22 mouse cellular contexts compared by ENCODE assay signal in genomic region chr19:53190232-53190631, GRCm38 (mm10). TPM values are rescaled to one million over a fixed set of nuclear protein-coding genes. Genes with fewer than 3 reads are reported as not detected.
DNase-seq lines count a peak whose midpoint lies in the region; ATAC-seq and TF ChIP-seq lines count a peak whose summit lies in the region.
"Had no signal": no experiment of that assay in that cellular context is flagged by ENCODE, and none has a peak within 500 bp of the region (broad histone marks: within the 10 kb centered on the region; RNA-seq: fewer than 3 reads in every experiment).

No protein-coding gene starts in this region.

- no peaks in the 10 kb centered on the region for H3K27me3 ChIP-seq in heart, adult 2 months (ENCODE audit: control insufficient read depth, insufficient read depth, low read length)
- H3K27me3 ChIP-seq in liver, postnatal 0 days (ENCODE audit: insufficient read depth, low read length): no peaks in the 10 kb centered on the region
- no peaks in the 10 kb centered on the region for H3K27me3 ChIP-seq in liver, embryonic 13.5 days
- H3K27me3 ChIP-seq: CH12.LX; megakaryocyte, embryonic 14.5 days; midbrain, embryonic 15.5 days; neural tube, embryonic 15.5 days had no signal

- intact Hi-C loops in heart, adult 2 months (cut with DNase I): loop anchor here (5.0 kb wide), 1 partner anchor 37 kb away; no protein-coding TSS in a partner anchor
- intact Hi-C loops in heart, postnatal 10 days (cut with DNase I): loop anchor here (5.0 kb wide), 1 partner anchor 37 kb away; no protein-coding TSS in a partner anchor

- H3K9me3 ChIP-seq in liver, postnatal 0 days (ENCODE audit: low read length): no peaks in the 10 kb centered on the region
- H3K9me3 ChIP-seq in liver, embryonic 13.5 days (replicated peaks): no peaks in the 10 kb centered on the region
- H3K9me3 ChIP-seq: forebrain, embryonic 10.5 days; limb, embryonic 10.5 days; megakaryocyte, embryonic 14.5 days; midbrain, embryonic 15.5 days; neural tube, embryonic 15.5 days had no signal

- peaks cover 2% of the 10 kb centered on the region for H3K79me2 ChIP-seq in heart, adult 2 months (replicated peaks; ENCODE audit: control insufficient read depth, insufficient read depth, low read length)

- no peak overlapping the region for H3K9ac ChIP-seq in heart, adult 2 months (ENCODE audit: low read depth, low read length)
- H3K9ac ChIP-seq in liver, postnatal 0 days (replicated peaks): no peak overlapping the region
- H3K9ac ChIP-seq in liver, embryonic 13.5 days: no peak overlapping the region
- H3K9ac ChIP-seq: forebrain, postnatal 0 days; hindbrain, embryonic 14.5 days; midbrain, embryonic 15.5 days; neural tube, embryonic 15.5 days had no signal

- peaks cover 41% of the 10 kb centered on the region for H3K36me3 ChIP-seq in heart, adult 2 months (ENCODE audit: control insufficient read depth, insufficient read depth, low read length)
- H3K36me3 ChIP-seq in liver, postnatal 0 days (replicated peaks; ENCODE audit: insufficient read depth, low read length): no peaks in the 10 kb centered on the region
- H3K36me3 ChIP-seq in liver, embryonic 13.5 days: peaks cover 2% of the 10 kb centered on the region; the same call in 1 of the 2 replicates
- H3K36me3 ChIP-seq: midbrain, embryonic 15.5 days; neural tube, embryonic 15.5 days had no signal

- no peak overlapping the region for H3K4me2 ChIP-seq in liver, postnatal 0 days (ENCODE audit: low read depth, low read length)
- no peak overlapping the region for H3K4me2 ChIP-seq in liver, embryonic 13.5 days
- H3K4me2 ChIP-seq: hindbrain, embryonic 14.5 days; midbrain, embryonic 15.5 days; neural tube, embryonic 15.5 days had no signal

- H3K4me3 ChIP-seq in heart, adult 2 months: no peak overlapping the region
- no peak overlapping the region for H3K4me3 ChIP-seq in liver, postnatal 0 days (ENCODE audit: low read depth, low read length)
- no peak overlapping the region for H3K4me3 ChIP-seq in liver, embryonic 13.5 days (replicated peaks)
- H3K4me3 ChIP-seq: forebrain, embryonic 10.5 days; limb, embryonic 10.5 days; megakaryocyte, embryonic 14.5 days; midbrain, embryonic 15.5 days; neural tube, embryonic 15.5 days had no signal

- peak; percentile 44; the same call in 1 of the 2 replicates for TF ChIP-seq EP300 in heart, adult 2 months (IDR thresholded peaks at IDR 0.05; ENCODE audit: insufficient read depth, low read depth, low read length)
- no peak for TF ChIP-seq EP300 in liver, postnatal 0 days (IDR thresholded peaks at IDR 0.05; ENCODE audit: low read depth)

- no peak for DNase-seq in heart, adult 2 months
- no peak for DNase-seq in heart, postnatal 10 days
- peak; percentile 47 for DNase-seq in liver
- no peak for DNase-seq in liver, postnatal 0 days
- DNase-seq in liver, embryonic 13.5 days: peak; percentile 37
- no peak for DNase-seq in frontal cortex, postnatal 25 days (ENCODE audit: low spot score in 2 of 2)
- no peak for DNase-seq in spleen, postnatal 36 days (ENCODE audit: low spot score in 2 of 2)
- DNase-seq: adrenal gland, adult 2 months; forebrain, postnatal 0 days; gastrocnemius, postnatal 10 days; kidney, adult 9 months; kidney, postnatal 36 days; layer of hippocampus, adult 9-11 months; lung, adult 18-20 months; right cerebral cortex, postnatal 4 days had no signal

- H3K4me1 ChIP-seq in heart, adult 2 months (ENCODE audit: control insufficient read depth, insufficient read depth, low read length): peaks cover 29% of the 10 kb centered on the region
- peaks cover 74% of the 10 kb centered on the region for H3K4me1 ChIP-seq in liver, postnatal 0 days (ENCODE audit: insufficient read depth)
- peaks cover 93% of the 10 kb centered on the region for H3K4me1 ChIP-seq in liver, embryonic 13.5 days (replicated peaks)
- H3K4me1 ChIP-seq: midbrain, embryonic 15.5 days had no signal

- TF ChIP-seq CTCF in heart, adult 2 months (IDR thresholded peaks at IDR 0.05): no peak
- no peak for TF ChIP-seq CTCF in liver, postnatal 0 days (IDR thresholded peaks at IDR 0.05; ENCODE audit: low read depth)

- peak overlapping the region; percentile 80 for H3K27ac ChIP-seq in heart, adult 2 months
- no peak overlapping the region for H3K27ac ChIP-seq in liver, postnatal 0 days (ENCODE audit: low read depth)
- H3K27ac ChIP-seq in liver, embryonic 13.5 days: peak overlapping the region; percentile 72
- H3K27ac ChIP-seq: forebrain, embryonic 10.5 days; hindbrain, embryonic 14.5 days; limb, embryonic 10.5 days; midbrain, embryonic 15.5 days; neural tube, embryonic 15.5 days had no signal

- TF ChIP-seq POLR2A in heart, adult 2 months (IDR thresholded peaks at IDR 0.05; ENCODE audit: insufficient read depth, low read depth, low read length): no peak

- ATAC-seq in liver, postnatal 0 days: no peak
- peak; percentile 59 for ATAC-seq in liver, embryonic 13.5 days (ENCODE audit: low read depth)
- ATAC-seq: forebrain, postnatal 0 days; midbrain, embryonic 15.5 days had no signal

- WGBS in heart, adult 2 months: 17% methylated on average over 3 of the region's 3 CpGs
- WGBS in liver, postnatal 0 days (ENCODE audit: insufficient replicate concordance): 45% methylated on average over 3 of the region's 3 CpGs
- WGBS in liver, embryonic 13.5 days (ENCODE audit: insufficient replicate concordance): 24% methylated on average over 3 of the region's 3 CpGs

RNA-seq across cellular contexts. Expression of gene Add3, which starts 50.0 kb away (rescaled TPM):
- 10 to 100 TPM; 38.9 to 50.5 TPM for total RNA-seq in heart, adult 2 months (2021)
- polyA plus RNA-seq in heart, adult 2 months (2012; rRNA removed): 25.2 and 44.5 TPM in 2 replicates
- 10 to 100 TPM; 79.2 to 83.7 TPM for total RNA-seq in heart, postnatal 10 days (2021)
- 17.5 and 21.4 TPM in 2 replicates for polyA plus RNA-seq in liver, postnatal 0 days (2015; fragmentation: Nextera tagmentation; extraction: Ambion mirVana)
- 29.5 and 34.7 TPM in 2 replicates for polyA plus RNA-seq in liver, embryonic 13.5 days (2015; fragmentation: Nextera tagmentation; extraction: Ambion mirVana)

Comparison
In these comparisons a context has a peak if more than half of its experiments do, and no peak if none do; other contexts are left out.
1. DNase-seq: peak in liver (single experiment) and liver, embryonic 13.5 days (single experiment); none in heart, adult 2 months (0 of 2), heart, postnatal 10 days (0 of 2), liver, postnatal 0 days (single experiment), frontal cortex, postnatal 25 days (0 of 2) and spleen, postnatal 36 days (0 of 2).